Mouse (Mus musculus): ENCODE data around the gene Ap2b1. TPM values are rescaled to one million over a fixed set of nuclear protein-coding genes. Genes with fewer than 3 reads are reported as not detected.

Ap2b1 gene
- polyA plus RNA-seq, 1 experiment from 2014 or later = 127 TPM

DNA sequence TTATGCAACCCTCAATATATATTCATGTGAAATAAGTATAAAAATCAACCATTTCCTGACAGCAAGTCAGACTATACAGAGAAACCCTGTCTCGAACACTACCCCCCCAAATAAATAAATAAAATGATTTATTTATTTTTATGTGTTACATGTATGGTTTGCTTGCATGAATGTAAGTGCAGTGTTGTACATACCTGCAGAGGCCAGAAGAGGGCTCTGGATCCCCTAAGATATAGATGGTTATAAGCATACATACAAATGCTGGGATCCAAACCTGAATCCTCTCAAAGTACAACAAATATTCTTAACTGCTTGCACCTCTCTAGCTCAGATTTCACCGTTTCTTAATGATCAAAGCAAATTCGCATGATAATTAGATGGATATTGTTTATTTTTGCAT, 58.6 kb downstream of the Ap2b1 start:
- WGBS = 59% methylated on average over 3 of the region's 3 CpGs
- Histone ChIP-seq H3K4me1 (no peaks in the 10 kb centered on the region), H3K27me3 (replicated peaks) (no peaks in the 10 kb centered on the region), H3K9ac (no peak overlapping the region), H3K27ac (no peak overlapping the region), H3K4me2 (no peak overlapping the region), H3K4me3 (no peak overlapping the region), H3K36me3 (replicated peaks) (peaks cover under 1% of the 10 kb centered on the region; the same call in 1 of the 2 replicates), H3K9me3 (no peaks in the 10 kb centered on the region)
- ATAC-seq (replicated peaks) = no peak

DNA sequence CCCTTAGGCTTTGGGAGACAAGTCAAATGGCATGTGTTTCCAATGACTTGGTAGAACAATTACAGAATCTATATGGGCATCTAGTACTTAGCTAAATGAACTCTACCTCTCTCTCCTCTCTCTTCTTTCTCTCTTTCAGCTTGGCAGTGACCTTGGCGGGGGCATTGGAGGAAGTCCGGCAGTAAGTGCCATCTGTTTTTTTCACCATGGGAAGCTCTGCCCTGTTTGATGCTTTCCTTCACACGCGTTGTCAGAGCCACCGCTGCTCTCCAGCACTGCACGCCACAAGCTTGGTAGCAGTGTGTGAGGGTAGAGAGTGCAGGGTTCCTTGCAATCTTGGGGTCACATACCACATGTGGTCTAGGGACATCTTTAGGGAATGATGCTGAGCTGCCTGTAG, 65.8 kb downstream of the Ap2b1 start:
- Histone ChIP-seq H3K36me3 (replicated peaks) (peaks cover 28% of the 10 kb centered on the region), H3K4me1 (no peaks in the 10 kb centered on the region), H3K9ac (no peak overlapping the region), H3K27ac (no peak overlapping the region), H3K4me3 (no peak overlapping the region), H3K27me3 (replicated peaks) (no peaks in the 10 kb centered on the region), H3K4me2 (no peak overlapping the region), H3K9me3 (no peaks in the 10 kb centered on the region)
- WGBS = 93% methylated on average over 6 of the region's 6 CpGs
- no peak for ATAC-seq (replicated peaks)

DNA sequence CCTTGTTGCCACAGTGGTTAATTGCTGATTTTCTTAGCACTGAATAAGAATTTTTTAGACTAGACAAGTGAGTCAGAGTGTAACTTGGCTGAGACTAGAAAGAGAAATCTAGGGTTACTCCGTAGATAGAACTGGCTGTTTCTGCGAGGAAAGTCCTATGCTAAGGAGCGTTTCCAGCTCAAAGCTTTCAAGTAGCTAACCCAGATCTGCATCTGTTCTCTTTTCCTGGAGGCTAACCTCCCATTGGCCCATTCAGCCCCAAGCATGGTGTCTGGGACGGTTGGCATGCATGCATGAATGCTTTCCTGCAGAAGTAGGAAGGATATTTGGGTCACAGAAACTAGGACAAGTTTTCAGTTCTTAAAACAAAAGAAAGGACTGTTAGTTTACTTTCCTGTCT, 72.4 kb downstream of the Ap2b1 start:
- Histone ChIP-seq H3K9me3 (no peaks in the 10 kb centered on the region), H3K36me3 (replicated peaks) (peaks cover 35% of the 10 kb centered on the region), H3K4me3 (no peak overlapping the region), H3K9ac (no peak overlapping the region), H3K4me2 (no peak overlapping the region), H3K27me3 (replicated peaks) (no peaks in the 10 kb centered on the region), H3K4me1 (no peaks in the 10 kb centered on the region), H3K27ac (no peak overlapping the region)
- ATAC-seq (replicated peaks) = no peak
- 84% methylated on average over 4 of the region's 4 CpGs for WGBS

DNA sequence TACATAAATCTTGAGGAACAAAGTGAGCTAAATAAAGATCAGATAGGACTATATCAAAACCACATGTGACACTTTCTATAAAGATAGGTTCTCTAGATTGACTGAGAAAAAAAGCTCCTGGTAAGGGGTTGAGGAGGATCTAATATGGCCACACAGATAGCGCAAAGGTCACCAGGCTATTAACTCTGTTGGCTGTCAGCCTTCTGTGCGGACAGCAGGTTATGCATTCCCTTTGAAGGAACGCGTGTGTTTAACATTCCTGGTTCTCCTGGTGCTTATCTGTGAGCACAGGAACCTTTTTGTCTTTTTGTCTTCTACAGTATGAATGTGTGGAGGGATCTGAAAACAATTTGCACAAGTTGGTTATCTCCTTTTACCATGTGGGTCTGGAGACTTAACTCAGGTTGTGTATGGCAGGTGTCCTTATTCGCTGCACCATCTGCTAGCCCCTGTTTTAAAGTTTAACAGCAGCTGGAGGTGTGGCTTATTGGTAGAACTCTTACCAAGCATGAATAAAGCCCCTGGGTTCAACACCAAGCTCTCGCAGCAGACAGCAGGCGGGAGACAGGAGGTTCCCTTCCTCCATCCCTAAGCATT, 81.0 kb downstream of the Ap2b1 start:
- no peak overlapping the region for H3K4me3 ChIP-seq
- no peak overlapping the region for H3K4me2 ChIP-seq
- H3K27ac ChIP-seq = no peak overlapping the region
- no peaks in the 10 kb centered on the region for H3K27me3 ChIP-seq (replicated peaks)
- H3K9me3 ChIP-seq = no peaks in the 10 kb centered on the region
- ATAC-seq (replicated peaks) = no peak
- H3K36me3 ChIP-seq (replicated peaks) = peaks cover 10% of the 10 kb centered on the region
- WGBS = 82% methylated on average over 7 of the region's 7 CpGs
- H3K4me1 ChIP-seq = 0 out of 2 replicates have a peak, but pooled peaks cover 3% of the 10 kb centered on the region
- H3K9ac ChIP-seq = no peak overlapping the region

DNA sequence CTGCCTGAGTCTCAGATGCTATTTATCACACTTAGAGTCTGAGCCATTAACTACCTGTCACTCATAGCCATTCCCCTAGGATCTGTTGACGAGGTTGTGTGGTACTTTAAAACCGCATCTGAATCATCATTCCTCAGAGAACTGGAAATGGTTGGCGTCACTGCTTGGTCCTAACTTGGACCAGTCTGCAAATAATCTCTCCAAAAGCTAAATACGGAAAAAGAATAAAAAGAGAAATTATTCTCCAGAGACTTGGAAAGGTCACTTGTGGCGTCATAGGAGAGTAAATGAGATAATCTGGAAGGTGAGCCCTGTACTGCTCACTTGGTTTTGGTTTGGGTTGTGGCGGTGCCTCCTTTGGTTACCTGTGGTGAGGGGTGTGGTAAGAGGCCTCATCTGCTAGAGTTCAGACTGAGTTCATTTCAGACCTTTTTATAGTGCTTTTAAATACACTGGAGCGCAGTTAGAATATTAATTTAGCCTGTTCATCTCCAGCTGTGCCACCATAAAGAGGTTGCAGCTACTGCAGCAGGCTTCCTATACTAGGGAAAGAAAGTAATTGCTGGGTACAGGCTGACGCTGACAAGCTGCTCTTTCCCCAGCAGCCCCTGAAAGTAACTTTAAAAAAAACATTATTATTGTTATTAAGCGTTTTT, 84.2 kb downstream of the Ap2b1 start:
- Histone ChIP-seq H3K27me3 (replicated peaks) (no peaks in the 10 kb centered on the region), H3K4me1 (0 out of 2 replicates have a peak, but pooled peaks cover 3% of the 10 kb centered on the region)

DNA sequence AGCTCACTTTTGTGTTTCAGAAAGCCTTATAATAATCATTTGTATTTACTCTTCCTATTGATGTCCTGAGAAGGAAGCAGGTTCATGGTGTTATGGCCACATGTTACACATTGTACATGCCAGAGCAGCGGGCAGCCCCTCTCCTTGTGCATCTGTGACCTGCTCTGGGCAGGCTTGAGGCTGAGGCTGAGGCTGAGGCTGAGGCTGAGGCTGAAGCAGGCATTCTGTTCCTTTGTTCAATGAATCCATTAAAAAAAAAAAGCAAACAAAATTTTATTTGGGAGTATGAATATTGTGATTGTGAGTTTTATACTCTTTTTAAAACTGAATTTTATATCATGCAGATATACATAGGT, 84.7 kb downstream of the Ap2b1 start:
- Histone ChIP-seq H3K9ac (no peak overlapping the region), H3K4me3 (no peak overlapping the region), H3K4me2 (no peak overlapping the region), H3K36me3 (replicated peaks) (no peaks in the 10 kb centered on the region), H3K27me3 (replicated peaks) (no peaks in the 10 kb centered on the region), H3K27ac (no peak overlapping the region), H3K4me1 (0 out of 2 replicates have a peak, but pooled peaks cover 3% of the 10 kb centered on the region), H3K9me3 (no peaks in the 10 kb centered on the region)
- no peak for ATAC-seq (replicated peaks)
- 70% methylated on average over 1 of the region's 1 CpGs for WGBS

More for the DNA sequence above, 84.2 kb downstream of the Ap2b1 start:
- Histone ChIP-seq H3K9me3 (no peaks in the 10 kb centered on the region), H3K4me3 (no peak overlapping the region), H3K27ac (no peak overlapping the region), H3K9ac (no peak overlapping the region), H3K36me3 (replicated peaks) (no peaks in the 10 kb centered on the region), H3K4me2 (no peak overlapping the region)
- ATAC-seq (replicated peaks) = no peak
- 58% methylated on average over 9 of the region's 9 CpGs for WGBS

DNA sequence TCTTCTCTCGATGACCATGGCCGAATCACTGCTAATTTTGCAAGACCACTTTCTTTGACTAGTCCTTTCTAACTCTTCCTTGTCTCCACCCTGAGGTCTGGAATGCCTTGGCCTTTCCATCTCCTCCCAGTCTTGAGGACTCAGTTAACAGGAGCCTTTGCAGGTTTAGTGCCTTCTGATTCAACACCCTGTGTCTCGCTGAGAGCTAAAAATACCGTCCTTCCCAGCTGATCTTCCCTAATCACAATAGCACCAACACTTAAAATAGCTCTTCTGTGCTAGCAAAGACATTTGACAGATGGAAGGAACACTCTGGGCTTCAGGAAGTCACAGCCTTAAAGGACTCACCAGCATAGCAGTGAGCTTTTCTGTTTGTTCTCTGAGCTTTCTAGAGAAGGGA, 94.2 kb downstream of the Ap2b1 start:
- WGBS = 93% methylated on average over 4 of the region's 4 CpGs
- Histone ChIP-seq H3K4me3 (no peak overlapping the region), H3K27me3 (replicated peaks) (no peaks in the 10 kb centered on the region), H3K27ac (no peak overlapping the region), H3K4me2 (no peak overlapping the region), H3K9ac (no peak overlapping the region), H3K36me3 (replicated peaks) (peaks cover 27% of the 10 kb centered on the region), H3K9me3 (no peaks in the 10 kb centered on the region), H3K4me1 (peaks cover 10% of the 10 kb centered on the region)
- no peak for ATAC-seq (replicated peaks)

DNA sequence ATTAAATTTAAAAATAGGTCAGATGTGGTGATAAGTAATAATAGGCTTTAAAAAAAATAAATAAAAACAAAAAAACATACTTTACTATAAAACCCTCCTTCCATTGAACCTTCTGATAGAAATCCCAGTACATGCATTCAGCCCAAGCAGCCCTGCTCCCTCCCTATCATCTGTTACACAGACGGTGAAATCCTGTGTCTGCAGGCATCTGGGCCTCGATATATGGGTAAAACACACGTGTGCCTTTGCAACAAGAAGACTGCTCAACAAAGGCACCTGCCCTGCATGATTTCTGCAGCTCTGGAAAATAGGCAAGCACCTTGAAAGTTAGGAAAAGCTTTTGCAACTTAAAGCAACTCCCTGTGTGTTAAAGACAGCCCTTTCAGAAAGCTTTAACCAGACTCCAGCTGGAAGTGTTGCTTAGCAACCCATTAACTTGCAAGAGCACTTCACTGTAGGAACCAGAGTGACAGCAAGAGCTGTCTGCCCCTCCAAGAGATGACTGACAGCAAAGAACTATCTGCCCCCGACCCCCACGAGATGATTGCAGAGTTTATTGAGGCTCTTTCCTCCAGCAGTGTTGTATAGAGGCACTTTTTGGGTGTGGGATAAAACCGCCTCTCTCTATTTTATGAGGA, 96.1 kb downstream of the Ap2b1 start:
- Histone ChIP-seq H3K4me1 (peaks cover 10% of the 10 kb centered on the region), H3K4me2 (no peak overlapping the region), H3K9me3 (no peaks in the 10 kb centered on the region), H3K27ac (peak overlapping the region; percentile 49; the same call in 1 of the 2 replicates), H3K4me3 (no peak overlapping the region), H3K27me3 (replicated peaks) (no peaks in the 10 kb centered on the region), H3K36me3 (replicated peaks) (peaks cover 36% of the 10 kb centered on the region), H3K9ac (no peak overlapping the region)
- ATAC-seq (replicated peaks) = peak; percentile 56; the same call in 1 of the 2 replicates
- WGBS = 16% methylated on average over 6 of the region's 6 CpGs

DNA sequence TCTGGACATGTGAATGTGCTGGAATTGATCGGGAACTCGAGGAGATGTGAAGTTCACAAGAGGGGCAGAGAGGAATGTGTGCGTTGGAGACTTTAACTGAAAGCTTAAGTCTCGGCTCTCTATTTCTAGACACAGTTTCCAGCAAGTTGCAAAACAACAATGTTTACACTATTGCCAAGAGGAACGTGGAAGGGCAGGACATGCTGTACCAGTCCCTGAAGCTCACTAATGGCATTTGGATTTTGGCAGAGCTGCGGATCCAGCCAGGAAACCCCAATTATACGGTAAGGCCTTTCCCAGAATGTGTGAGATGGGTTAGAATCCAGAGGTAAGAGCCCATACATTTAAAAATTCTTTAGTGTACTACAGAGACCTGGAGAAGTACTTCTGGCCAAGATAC, 98.8 kb downstream of the Ap2b1 start:
- no peaks in the 10 kb centered on the region for H3K9me3 ChIP-seq

DNA sequence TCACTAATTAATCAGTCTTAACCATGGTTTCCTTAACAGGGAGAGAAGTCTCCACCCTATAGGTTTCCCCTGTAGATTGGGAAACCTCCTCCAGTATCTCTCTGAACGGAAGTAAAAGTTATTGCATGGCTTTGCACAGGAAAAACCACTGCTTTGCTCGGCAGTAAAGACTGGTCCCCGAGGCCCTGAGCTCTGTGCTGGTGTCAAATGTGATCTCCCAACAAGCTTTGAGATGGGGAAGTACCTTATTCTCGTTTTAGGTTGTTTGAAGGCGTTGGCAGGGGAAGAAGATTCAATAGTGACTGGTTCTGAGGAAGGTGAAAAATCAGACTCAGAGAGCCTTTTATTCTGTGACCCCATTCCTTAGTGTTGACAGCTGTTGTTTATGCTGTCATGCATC, 99.9 kb downstream of the Ap2b1 start:
- H3K27me3 ChIP-seq (replicated peaks) = no peaks in the 10 kb centered on the region
- H3K27ac ChIP-seq = no peak overlapping the region
- no peaks in the 10 kb centered on the region for H3K9me3 ChIP-seq
- 86% methylated on average over 5 of the region's 5 CpGs for WGBS
- H3K4me1 ChIP-seq = peaks cover 10% of the 10 kb centered on the region
- H3K4me3 ChIP-seq = no peak overlapping the region
- peaks cover 30% of the 10 kb centered on the region for H3K36me3 ChIP-seq (replicated peaks)
- no peak overlapping the region for H3K9ac ChIP-seq
- H3K4me2 ChIP-seq = no peak overlapping the region
- no peak for ATAC-seq (replicated peaks)

More for the DNA sequence above, 98.8 kb downstream of the Ap2b1 start:
- Histone ChIP-seq H3K36me3 (replicated peaks) (peaks cover 30% of the 10 kb centered on the region), H3K27ac (no peak overlapping the region), H3K27me3 (replicated peaks) (no peaks in the 10 kb centered on the region), H3K9ac (no peak overlapping the region), H3K4me3 (no peak overlapping the region), H3K4me2 (no peak overlapping the region), H3K4me1 (peaks cover 10% of the 10 kb centered on the region)
- WGBS = 92% methylated on average over 7 of the region's 7 CpGs
- ATAC-seq (replicated peaks) = no peak

DNA sequence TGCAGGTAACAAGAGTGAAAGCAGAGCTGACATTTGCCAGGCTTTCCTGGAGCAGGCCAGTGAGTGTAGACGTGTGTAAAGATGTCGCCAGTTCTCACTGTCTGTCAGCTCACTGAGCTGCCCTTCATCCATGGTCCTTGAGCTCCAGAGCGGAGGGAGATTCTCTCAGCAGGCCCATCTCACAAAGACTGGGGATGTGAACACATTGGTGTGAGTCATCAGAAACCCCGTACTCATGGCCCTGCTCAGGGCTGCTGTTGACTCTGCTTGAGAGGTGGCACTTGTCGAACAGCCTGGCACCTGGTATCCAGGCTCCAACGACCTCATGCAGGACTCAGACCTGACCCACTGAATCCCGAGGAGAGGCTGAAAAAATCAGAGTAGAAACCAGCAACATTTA, 105.0 kb downstream of the Ap2b1 start:
- 79% methylated on average over 7 of the region's 7 CpGs for WGBS
- Histone ChIP-seq H3K4me3 (no peak overlapping the region), H3K27me3 (replicated peaks) (no peaks in the 10 kb centered on the region), H3K4me1 (no peaks in the 10 kb centered on the region), H3K9ac (no peak overlapping the region), H3K36me3 (replicated peaks) (peaks cover 12% of the 10 kb centered on the region), H3K27ac (no peak overlapping the region), H3K4me2 (no peak overlapping the region), H3K9me3 (no peaks in the 10 kb centered on the region)
- ATAC-seq (replicated peaks) = no peak

DNA sequence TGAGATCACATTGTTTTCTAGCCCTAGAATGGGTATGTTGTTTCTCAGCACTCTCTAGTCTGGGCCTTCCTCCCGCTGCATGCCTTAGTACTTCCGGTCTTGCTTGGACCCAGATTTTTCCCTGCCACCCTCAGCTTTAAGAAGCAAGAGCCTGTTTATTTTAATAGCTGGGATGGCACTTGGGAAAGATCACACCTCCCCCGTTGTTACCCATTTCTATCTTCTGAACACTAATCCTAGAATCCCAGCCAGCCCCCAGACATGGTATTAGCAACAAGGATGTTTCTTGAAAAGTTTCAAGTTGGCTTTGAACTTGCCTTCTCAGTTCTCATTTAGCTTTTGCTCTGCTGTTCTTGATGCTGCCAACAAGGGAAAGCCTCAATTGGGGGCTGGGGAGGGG, 107.6 kb downstream of the Ap2b1 start:
- Histone ChIP-seq H3K4me1 (peaks cover 18% of the 10 kb centered on the region), H3K27me3 (replicated peaks) (no peaks in the 10 kb centered on the region), H3K4me2 (no peak overlapping the region), H3K27ac (no peak overlapping the region), H3K36me3 (replicated peaks) (peaks cover 8% of the 10 kb centered on the region), H3K9ac (no peak overlapping the region), H3K4me3 (no peak overlapping the region), H3K9me3 (no peaks in the 10 kb centered on the region)
- 79% methylated on average over 3 of the region's 3 CpGs for WGBS
- no peak for ATAC-seq (replicated peaks)

DNA sequence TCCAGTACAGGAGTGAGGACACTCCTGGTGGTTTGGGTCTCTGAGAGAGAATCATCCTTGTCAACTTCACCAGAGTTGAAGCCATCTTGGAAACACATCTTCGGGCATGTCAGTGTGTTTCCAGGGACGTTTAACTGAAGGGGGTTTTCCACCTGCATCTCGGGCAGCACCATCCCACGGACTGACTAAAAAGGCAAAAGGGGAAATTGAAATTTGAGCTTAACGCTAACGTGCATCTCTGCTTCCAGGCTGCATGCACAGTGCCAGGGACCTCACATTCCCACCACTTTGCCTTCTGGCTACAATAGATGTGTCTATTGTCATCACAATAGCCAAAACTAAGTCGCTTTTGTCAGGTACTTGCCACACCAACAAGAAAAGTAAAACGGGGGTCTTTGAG, 109.4 kb downstream of the Ap2b1 start:
- ATAC-seq (replicated peaks) = no peak

More for the DNA sequence above, 109.4 kb downstream of the Ap2b1 start:
- 44% methylated on average over 8 of the region's 8 CpGs for whole genome bisulfite sequencing
- H3K27ac ChIP-seq = no peak overlapping the region
- H3K27me3 ChIP-seq (replicated peaks) = no peaks in the 10 kb centered on the region
- no peaks in the 10 kb centered on the region; the same call in 1 of the 2 replicates for H3K36me3 ChIP-seq (replicated peaks)
- no peaks in the 10 kb centered on the region for H3K9me3 ChIP-seq
- H3K9ac ChIP-seq = no peak overlapping the region
- H3K4me2 ChIP-seq = no peak overlapping the region
- H3K4me1 ChIP-seq = peaks cover 27% of the 10 kb centered on the region
- no peak overlapping the region for H3K4me3 ChIP-seq

All from midbrain, embryonic 15.5 days (tissue).